Mouse (Mus musculus) thymus, postnatal 4 days (tissue): ENCODE measurements around the gene Fam174b.

Experiments used
- DNase-seq: peaks from one replicate; pipeline ENCODE4 v3.0.0; 2021

The Fam174b gene

GRCm38 (mm10) chr7:73816255-73816996 lies 76.3 kb downstream of the Fam174b start:
- no peak for DNase-seq

DNA sequence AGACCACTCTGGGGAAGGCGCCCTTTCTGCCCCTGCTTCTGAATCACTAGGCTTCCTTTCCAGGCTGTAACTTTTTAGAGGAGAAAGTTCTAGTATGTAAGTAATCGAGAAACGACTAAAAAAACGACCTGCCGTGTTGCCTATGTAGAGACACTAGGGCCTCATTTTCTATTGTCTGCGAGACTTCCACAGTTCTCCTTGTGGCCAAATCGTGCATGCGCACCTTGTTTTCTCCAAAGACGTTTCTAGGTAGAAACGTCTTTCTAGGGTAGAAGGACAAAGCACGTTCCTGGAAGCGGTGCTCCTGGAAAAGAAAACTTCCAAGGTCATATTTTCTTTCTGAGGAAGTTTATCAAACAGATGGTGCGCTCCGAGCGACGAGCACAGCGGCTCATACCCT lies 79.3 kb downstream of the Fam174b start:
- peak; percentile 7 for DNase-seq
